Mouse (Mus musculus): ENCODE data around the gene Prrc2b.

The Prrc2b gene

GRCm38 (mm10) chr2:32137667-32138266 lies 13.1 kb upstream of the Prrc2b start:
- peak; percentile 97 for DNase-seq

- no peak for DNase-seq
Observed at GRCm38 (mm10) chr2:32139377-32139776, 11.5 kb upstream of the Prrc2b start.

- no peak for DNase-seq
Observed at GRCm38 (mm10) chr2:32140498-32140934, 10.4 kb upstream of the Prrc2b start.

GRCm38 (mm10) chr2:32141602-32142001 lies 9.3 kb upstream of the Prrc2b start:
- no peak for DNase-seq

- DNase-seq, result no peak
Observed at GRCm38 (mm10) chr2:32142368-32142767, 8.5 kb upstream of the Prrc2b start.

GRCm38 (mm10) chr2:32144633-32145032 lies 6.2 kb upstream of the Prrc2b start:
- no peak for DNase-seq

- no peak for DNase-seq
Observed at GRCm38 (mm10) chr2:32146617-32147162, 4.2 kb upstream of the Prrc2b start.

- DNase-seq, result no peak
Observed at GRCm38 (mm10) chr2:32150135-32150534, 747 bp upstream of the Prrc2b start.

GRCm38 (mm10) chr2:32150562-32150923 lies 339 bp upstream of the Prrc2b start:
- no peak for DNase-seq

- no peak for DNase-seq
Observed at GRCm38 (mm10) chr2:32151660-32152366, 931 bp downstream of the Prrc2b start.

- DNase-seq, result no peak
Observed at GRCm38 (mm10) chr2:32152367-32153034, 1.6 kb downstream of the Prrc2b start.

GRCm38 (mm10) chr2:32153041-32153790 lies 2.3 kb downstream of the Prrc2b start:
- DNase-seq, result no peak

- DNase-seq, result no peak
Observed at GRCm38 (mm10) chr2:32153791-32154119, 2.9 kb downstream of the Prrc2b start.

- DNase-seq, result no peak
Observed at GRCm38 (mm10) chr2:32154334-32154997, 3.6 kb downstream of the Prrc2b start.

GRCm38 (mm10) chr2:32154998-32155541 lies 4.2 kb downstream of the Prrc2b start:
- no peak for DNase-seq

GRCm38 (mm10) chr2:32155614-32156013 lies 4.7 kb downstream of the Prrc2b start:
- DNase-seq, result no peak

- DNase-seq, result no peak
Observed at GRCm38 (mm10) chr2:32156645-32157044, 5.8 kb downstream of the Prrc2b start.

- no peak for DNase-seq
Observed at GRCm38 (mm10) chr2:32157328-32157727, 6.4 kb downstream of the Prrc2b start.

- DNase-seq, result no peak
Observed at GRCm38 (mm10) chr2:32158616-32159239, 7.8 kb downstream of the Prrc2b start.

- no peak for DNase-seq
Observed at GRCm38 (mm10) chr2:32160525-32160924, 9.6 kb downstream of the Prrc2b start.

- no peak for DNase-seq
Observed at GRCm38 (mm10) chr2:32160967-32161366, 10.1 kb downstream of the Prrc2b start.

GRCm38 (mm10) chr2:32162102-32162501 lies 11.2 kb downstream of the Prrc2b start:
- DNase-seq, result no peak

Data from right cerebral cortex, adult 18-20 months (tissue).